Mouse (Mus musculus) forebrain, embryonic 14.5 days (tissue): ENCODE results near the gene Alpi. TPM values are rescaled to one million over a fixed set of nuclear protein-coding genes. Genes with fewer than 3 reads are reported as not detected.

Source experiments
- ATAC-seq: fragments of 200-750 bp; cut with Nextera tagmentation; 2 replicates; pipeline ENCODE4 v1.8.0; 2017; ENCODE audit warnings: mild to moderate bottlenecking, moderate library complexity
- DNase-seq: peaks from one replicate; pipeline ENCODE4 v3.0.0-alpha.2; 2015; ENCODE audit warnings: low spot score
- H3K27ac ChIP-seq: fragments of 300-500 bp; sonication (generic); 2 replicates; pipeline ENCODE4 v1.5.1; 2014; ENCODE audit warnings: low read depth, mild to moderate bottlenecking, control low read depth, low read length, moderate library complexity
- H3K27me3 ChIP-seq: fragments of 300-500 bp; sonication (generic); replicated peaks from 2 replicates; pipeline ENCODE4 v1.6.1; 2014; ENCODE audit warnings: low read length, control low read depth, mixed read lengths; ENCODE audit not compliant: control insufficient read depth, insufficient read depth
- H3K36me3 ChIP-seq: fragments of 300-500 bp; sonication (generic); 2 replicates; pipeline ENCODE4 v1.6.1; 2014; ENCODE audit warnings: low read length, control low read depth; ENCODE audit not compliant: control insufficient read depth, insufficient read depth
- H3K4me1 ChIP-seq: fragments of 300-500 bp; sonication (generic); 2 replicates; pipeline ENCODE4 v1.6.1; 2014; ENCODE audit warnings: antibody characterized with exemption, low read length, control low read depth; ENCODE audit not compliant: control insufficient read depth, insufficient read depth
- H3K4me2 ChIP-seq: fragments of 300-500 bp; sonication (generic); 2 replicates; pipeline ENCODE4 v1.6.1; 2014; ENCODE audit warnings: mild to moderate bottlenecking, control low read depth, low read length
- H3K4me3 ChIP-seq: fragments of 300-500 bp; sonication (generic); 2 replicates; pipeline ENCODE4 v1.5.1; 2014; ENCODE audit warnings: low read depth, low read length, control low read depth
- H3K9ac ChIP-seq: fragments of 300-500 bp; sonication (generic); 2 replicates; pipeline ENCODE4 v1.6.1; 2014; ENCODE audit warnings: mild to moderate bottlenecking, low read length, control low read depth, moderate library complexity
- H3K9me3 ChIP-seq: fragments of 300-500 bp; sonication (generic); replicated peaks from 2 replicates; pipeline ENCODE4 v1.6.1; 2016; ENCODE audit warnings: low read length, control low read depth, mixed read lengths; ENCODE audit not compliant: control insufficient read depth
- WGBS: fragments of 180-500 bp; shearing (Covaris S2); extraction: QIAGEN DNeasy Blood & Tissue Kit; methylation state at CpG from one replicate; pipeline ENCODE4 v1.1.7; 2014; 5-methylcytosine and 5-hydroxymethylcytosine counted together
- polyA plus RNA-seq: library from polyadenylated mRNA; unstranded; fragments of >200 nt; fragmentation: Nextera tagmentation; extraction: Ambion mirVana; gene quantifications from 2 replicates; pipeline ENCODE4 v1.2.1, GENCODE M21; 2014

The Alpi gene
- polyA plus RNA-seq, 1 experiment from 2014 or later, result not detected

- Histone ChIP-seq H3K36me3 (no peaks in the 10 kb centered on the region), H3K27me3 (no peaks in the 10 kb centered on the region), H3K4me3 (no peak overlapping the region), H3K4me1 (no peaks in the 10 kb centered on the region), H3K4me2 (no peak overlapping the region), H3K9me3 (no peaks in the 10 kb centered on the region), H3K9ac (no peak overlapping the region), H3K27ac (no peak overlapping the region)
- ATAC-seq (no peak), DNase-seq (no peak)
- WGBS, result 78% methylated on average over 17 of the region's 17 CpGs
Observed at GRCm38 (mm10) chr1:87086964-87087363, 14.4 kb downstream of the Alpi start.

GRCm38 (mm10) chr1:87086196-87086595 is 15.2 kb downstream of the Alpi start:
- ATAC-seq (no peak), DNase-seq (no peak)
- Histone ChIP-seq H3K4me1 (no peaks in the 10 kb centered on the region), H3K27ac (no peak overlapping the region), H3K27me3 (no peaks in the 10 kb centered on the region), H3K36me3 (no peaks in the 10 kb centered on the region), H3K4me2 (no peak overlapping the region), H3K9me3 (no peaks in the 10 kb centered on the region), H3K4me3 (no peak overlapping the region), H3K9ac (no peak overlapping the region)
- WGBS, result 77% methylated on average over 4 of the region's 4 CpGs

- H3K4me3 ChIP-seq, result no peak overlapping the region
- no peak overlapping the region for H3K4me2 ChIP-seq
- H3K9ac ChIP-seq, result no peak overlapping the region
- WGBS, result 91% methylated on average over 8 of the region's 8 CpGs
- no peak overlapping the region for H3K27ac ChIP-seq
- H3K36me3 ChIP-seq, result no peaks in the 10 kb centered on the region
- no peak for DNase-seq
- H3K4me1 ChIP-seq, result no peaks in the 10 kb centered on the region
- ATAC-seq, result no peak
- no peaks in the 10 kb centered on the region for H3K27me3 ChIP-seq
- no peaks in the 10 kb centered on the region for H3K9me3 ChIP-seq
Observed at GRCm38 (mm10) chr1:87073776-87074175, 27.6 kb downstream of the Alpi start.

- Histone ChIP-seq H3K27ac (no peak overlapping the region), H3K4me1 (no peaks in the 10 kb centered on the region), H3K4me2 (no peak overlapping the region), H3K36me3 (no peaks in the 10 kb centered on the region), H3K4me3 (no peak overlapping the region), H3K27me3 (no peaks in the 10 kb centered on the region), H3K9ac (no peak overlapping the region), H3K9me3 (no peaks in the 10 kb centered on the region)
- no peak for DNase-seq
- ATAC-seq, result no peak
- WGBS, result 48% methylated on average over 16 of the region's 16 CpGs
Observed at GRCm38 (mm10) chr1:87070720-87071119, 30.7 kb downstream of the Alpi start.

GRCm38 (mm10) chr1:87060913-87061312 is 40.5 kb downstream of the Alpi start:
- H3K4me2 ChIP-seq, result no peak overlapping the region

GRCm38 (mm10) chr1:87059042-87059665 is 42.3 kb downstream of the Alpi start:
- Histone ChIP-seq H3K36me3 (no peaks in the 10 kb centered on the region), H3K9ac (no peak overlapping the region), H3K27me3 (no peaks in the 10 kb centered on the region), H3K9me3 (no peaks in the 10 kb centered on the region), H3K4me1 (no peaks in the 10 kb centered on the region), H3K27ac (no peak overlapping the region), H3K4me3 (no peak overlapping the region), H3K4me2 (no peak overlapping the region)
- no peak for DNase-seq
- WGBS, result 79% methylated on average over 8 of the region's 8 CpGs
- ATAC-seq, result no peak

More at GRCm38 (mm10) chr1:87060913-87061312, 40.5 kb downstream of the Alpi start:
- Histone ChIP-seq H3K4me1 (no peaks in the 10 kb centered on the region), H3K9ac (no peak overlapping the region), H3K4me3 (no peak overlapping the region), H3K27me3 (no peaks in the 10 kb centered on the region), H3K27ac (no peak overlapping the region), H3K9me3 (no peaks in the 10 kb centered on the region), H3K36me3 (no peaks in the 10 kb centered on the region)
- ATAC-seq (no peak), DNase-seq (no peak)

GRCm38 (mm10) chr1:87057075-87057474 is 44.3 kb downstream of the Alpi start:
- Histone ChIP-seq H3K27ac (no peak overlapping the region), H3K4me3 (no peak overlapping the region), H3K9me3 (no peaks in the 10 kb centered on the region), H3K4me1 (no peaks in the 10 kb centered on the region), H3K9ac (no peak overlapping the region), H3K4me2 (no peak overlapping the region), H3K27me3 (no peaks in the 10 kb centered on the region), H3K36me3 (no peaks in the 10 kb centered on the region)
- ATAC-seq (no peak), DNase-seq (no peak)
- 77% methylated on average over 4 of the region's 4 CpGs for WGBS

- DNase-seq, result no peak
- H3K27me3 ChIP-seq, result no peaks in the 10 kb centered on the region
- no peaks in the 10 kb centered on the region for H3K4me1 ChIP-seq
- H3K9ac ChIP-seq, result no peak overlapping the region
- no peaks in the 10 kb centered on the region for H3K9me3 ChIP-seq
- ATAC-seq, result no peak
- 79% methylated on average over 4 of the region's 4 CpGs for WGBS
- no peak overlapping the region for H3K4me3 ChIP-seq
- H3K27ac ChIP-seq, result no peak overlapping the region
- H3K4me2 ChIP-seq, result no peak overlapping the region
- peaks cover 16% of the 10 kb centered on the region for H3K36me3 ChIP-seq
Observed at GRCm38 (mm10) chr1:87051369-87051768, 50.0 kb downstream of the Alpi start.

- WGBS, result 73% methylated on average over 1 of the region's 1 CpGs
- no peaks in the 10 kb centered on the region for H3K4me1 ChIP-seq
- no peak for ATAC-seq
- H3K27me3 ChIP-seq, result no peaks in the 10 kb centered on the region
- H3K9ac ChIP-seq, result no peak overlapping the region
- no peak for DNase-seq
- no peak overlapping the region for H3K27ac ChIP-seq
- H3K36me3 ChIP-seq, result peaks cover 16% of the 10 kb centered on the region
- H3K4me2 ChIP-seq, result no peak overlapping the region
- H3K4me3 ChIP-seq, result no peak overlapping the region
- no peaks in the 10 kb centered on the region for H3K9me3 ChIP-seq
Observed at GRCm38 (mm10) chr1:87050700-87051099, 50.7 kb downstream of the Alpi start.
